Mouse (Mus musculus) heart, postnatal 0 days (tissue): ENCODE results near the gene Kcnd3.

ENCODE experiments used
- CTCF ChIP-seq: IDR thresholded peaks from 2 replicates; pipeline ENCODE4 v1.5.1; 2016; ENCODE audit warnings: antibody characterized with exemption, control low read depth, low read depth
- EP300 ChIP-seq: IDR thresholded peaks from 2 replicates; pipeline ENCODE4 v1.6.1; 2016; ENCODE audit warnings: antibody characterized with exemption, low read depth

- TF ChIP-seq CTCF (no peak), EP300 (no peak)
These were observed 46.6 kb upstream of the Kcnd3 start for GRCm38 (mm10) chr3:105405516-105405915.
